Mouse (Mus musculus): ENCODE results near the gene Prkaa2. TPM values are rescaled to one million over a fixed set of nuclear protein-coding genes. Genes with fewer than 3 reads are reported as not detected.

The Prkaa2 gene
- polyA plus RNA-seq, 3 experiments from 2014 or later, result not detected

GRCm38 (mm10) chr4:105108641-105109198 lies 970 bp downstream of the Prkaa2 start:
- no peak for ATAC-seq

DNA sequence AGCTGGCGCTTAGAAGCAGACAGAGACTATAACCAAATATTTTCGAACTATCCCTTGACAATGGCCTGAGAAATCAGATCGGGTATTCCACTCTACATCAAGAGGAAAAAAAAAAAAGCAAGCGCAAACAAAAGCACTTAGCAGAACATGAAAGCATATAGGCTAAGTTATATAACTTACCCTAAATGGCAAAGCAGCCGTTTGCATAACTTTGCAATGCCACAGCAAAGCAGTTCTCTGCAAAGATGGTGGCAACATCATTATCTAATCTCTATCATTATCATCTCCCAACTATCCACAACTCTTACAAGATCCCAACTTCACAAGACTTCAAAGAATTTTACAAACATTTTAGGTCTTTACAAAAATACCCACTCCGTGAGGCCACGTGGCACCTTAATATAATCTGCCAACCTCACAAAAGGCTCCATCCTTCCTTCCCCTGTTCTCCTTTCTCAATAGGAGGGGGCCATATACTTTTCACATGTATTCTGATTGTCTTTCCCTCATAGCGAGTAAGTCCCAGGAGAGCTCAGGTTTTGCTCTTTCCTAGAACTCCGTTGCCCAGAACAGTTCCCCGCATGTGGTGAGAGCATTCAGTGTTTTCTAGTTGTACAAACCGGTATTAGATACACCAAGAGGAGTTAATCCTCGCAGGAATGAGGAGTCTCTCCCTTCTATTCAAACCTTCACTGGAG lies 1.6 kb downstream of the Prkaa2 start:
- ATAC-seq, result no peak

GRCm38 (mm10) chr4:105104099-105104872 lies 5.4 kb downstream of the Prkaa2 start:
- ATAC-seq, result no peak

DNA sequence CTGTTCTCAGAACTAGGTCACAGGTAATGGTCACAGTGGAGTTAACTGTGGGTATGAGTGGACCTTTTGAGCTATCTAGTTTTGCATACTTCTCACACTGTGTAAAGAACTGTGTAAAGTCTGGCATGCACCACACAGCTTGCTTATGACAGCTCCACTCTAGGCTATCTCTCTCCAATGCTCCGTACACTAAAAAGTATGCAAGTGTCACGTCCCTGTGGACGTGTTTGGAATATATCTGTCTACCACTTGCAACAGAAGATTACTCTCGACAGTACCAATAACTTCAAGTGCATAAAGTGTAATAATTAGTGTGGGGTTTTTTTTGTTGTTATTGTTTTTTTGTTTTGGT lies 8.4 kb downstream of the Prkaa2 start:
- no peak for ATAC-seq

GRCm38 (mm10) chr4:105100508-105101336 lies 9.0 kb downstream of the Prkaa2 start:
- no peak for ATAC-seq

- no peak for ATAC-seq
Measured at GRCm38 (mm10) chr4:105098660-105099059, 11.0 kb downstream of the Prkaa2 start.

DNA sequence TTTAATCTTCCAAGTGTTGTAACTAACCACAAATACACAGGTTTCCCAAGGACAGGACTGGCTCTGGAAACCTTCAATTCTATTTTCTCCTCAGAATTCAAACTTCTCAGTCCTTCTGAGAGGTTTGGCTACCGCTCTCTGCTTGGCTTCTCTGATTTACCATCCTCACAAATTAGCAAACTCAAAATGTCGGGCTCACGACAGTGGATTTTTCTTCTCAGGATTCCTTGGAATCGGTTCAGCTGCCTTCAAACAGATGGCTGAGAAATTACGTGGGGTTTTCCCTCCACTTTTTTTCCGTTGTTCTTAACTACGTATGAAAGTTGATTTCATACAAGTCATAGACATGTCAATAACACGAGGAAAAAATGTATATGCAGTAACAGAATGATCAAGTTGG lies 11.5 kb downstream of the Prkaa2 start:
- ATAC-seq, result no peak

DNA sequence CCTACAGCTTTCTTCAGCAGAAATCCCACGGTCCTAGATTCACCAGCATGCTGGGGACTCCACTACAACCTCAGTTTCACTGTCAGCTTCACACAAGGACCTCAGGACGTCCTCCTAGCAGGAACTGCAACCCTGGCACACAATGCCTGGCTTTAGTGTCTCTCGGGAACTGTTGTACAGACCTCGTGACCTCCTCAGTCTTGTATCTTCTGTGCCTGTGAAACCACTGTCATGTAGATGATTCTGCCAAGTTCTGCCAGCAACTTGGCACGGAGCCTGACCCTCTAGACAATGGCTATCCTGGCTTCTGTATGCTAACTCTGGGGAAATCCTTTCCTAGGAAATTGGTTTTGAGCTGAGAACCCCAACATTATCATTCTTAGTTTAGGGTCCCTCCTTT lies 14.4 kb downstream of the Prkaa2 start:
- no peak for ATAC-seq

DNA sequence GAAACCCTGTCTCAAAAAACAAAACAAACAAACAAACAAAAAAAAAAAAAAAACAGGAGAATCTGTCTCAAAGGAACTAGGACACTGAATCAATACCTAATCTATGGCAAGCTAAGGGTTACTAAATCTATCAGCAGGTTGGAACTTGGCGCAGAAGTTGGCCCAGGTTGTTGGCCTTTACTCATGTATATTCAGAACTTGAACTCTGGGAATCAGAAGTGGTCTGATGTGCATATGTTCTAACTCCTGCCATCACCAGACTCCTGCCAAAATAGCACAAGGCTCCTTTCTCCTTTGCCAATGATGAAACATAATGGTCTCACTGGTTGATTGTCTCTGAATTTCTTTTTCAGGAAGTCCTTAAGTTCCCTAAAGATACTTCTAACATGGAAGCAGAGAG lies 15.7 kb downstream of the Prkaa2 start:
- no peak for ATAC-seq

DNA sequence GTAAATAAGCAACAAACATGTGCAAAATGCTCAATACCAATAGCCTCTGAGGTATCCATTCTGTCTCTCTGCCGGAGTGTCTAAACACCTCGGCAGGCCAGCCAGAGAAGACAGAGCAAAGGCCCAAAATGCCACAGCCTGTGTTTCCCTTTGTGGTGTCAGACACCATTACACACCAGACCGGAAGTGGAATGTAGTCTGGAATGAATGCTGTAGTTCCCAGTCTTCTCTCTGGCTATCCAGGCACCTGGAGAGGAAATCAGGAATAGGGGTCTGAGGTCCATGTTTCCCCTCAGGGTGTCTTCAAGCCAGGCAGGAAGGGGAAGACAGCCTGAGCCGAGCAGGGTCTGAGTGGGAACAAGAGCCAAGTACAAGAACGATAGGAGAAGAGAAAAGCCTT lies 19.3 kb downstream of the Prkaa2 start:
- ATAC-seq, result no peak

GRCm38 (mm10) chr4:105089386-105089785 lies 20.3 kb downstream of the Prkaa2 start:
- ATAC-seq, result no peak

GRCm38 (mm10) chr4:105088671-105089070 lies 21.0 kb downstream of the Prkaa2 start:
- ATAC-seq, result no peak

- no peak for ATAC-seq
Measured at GRCm38 (mm10) chr4:105076152-105076551, 33.5 kb downstream of the Prkaa2 start.

- ATAC-seq, result no peak
Measured at GRCm38 (mm10) chr4:105071761-105072427, 37.8 kb downstream of the Prkaa2 start.

DNA sequence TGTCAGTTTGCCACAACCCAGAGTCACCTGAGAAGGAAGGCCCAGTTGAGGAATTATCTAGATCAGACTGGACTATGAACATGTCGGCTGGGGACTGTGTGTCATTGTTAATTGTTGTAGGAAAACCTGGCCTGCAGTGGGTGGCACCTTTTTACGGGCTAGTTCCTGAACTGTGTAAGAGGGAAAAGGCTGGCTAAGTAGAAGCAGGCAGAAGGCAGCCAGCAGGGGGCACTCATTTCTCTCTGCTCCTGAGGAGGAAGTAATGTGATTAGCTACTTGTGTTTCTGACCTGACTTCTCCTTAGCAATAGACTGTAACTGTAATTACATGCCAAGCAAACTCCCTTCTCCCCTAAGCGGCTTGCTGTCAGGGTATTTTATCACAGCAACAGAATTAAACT lies 38.7 kb downstream of the Prkaa2 start:
- ATAC-seq, result no peak

- no peak for ATAC-seq
Measured at GRCm38 (mm10) chr4:105051291-105051690, 58.4 kb downstream of the Prkaa2 start.

DNA sequence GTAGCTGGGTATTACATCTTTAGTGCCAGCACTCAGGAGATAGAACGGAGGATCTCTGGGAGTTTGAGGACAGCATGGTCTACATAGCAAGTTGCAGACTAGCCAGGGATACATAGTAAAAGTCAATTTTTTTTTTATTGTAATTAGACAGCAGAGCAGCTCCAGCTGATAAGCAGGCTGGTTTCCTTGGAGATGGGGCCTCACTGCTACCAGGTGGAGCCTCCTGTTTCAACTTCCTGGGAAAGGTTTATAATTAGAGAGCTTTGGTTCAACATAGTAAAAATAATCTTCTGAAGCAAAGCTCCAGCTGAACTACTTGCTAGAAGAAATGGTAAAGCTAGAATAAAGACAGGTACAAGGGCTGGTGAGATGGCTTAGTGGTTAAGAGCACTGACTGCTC lies 59.6 kb downstream of the Prkaa2 start:
- no peak for ATAC-seq

GRCm38 (mm10) chr4:105034259-105034658 lies 75.4 kb downstream of the Prkaa2 start:
- ATAC-seq, result no peak

DNA sequence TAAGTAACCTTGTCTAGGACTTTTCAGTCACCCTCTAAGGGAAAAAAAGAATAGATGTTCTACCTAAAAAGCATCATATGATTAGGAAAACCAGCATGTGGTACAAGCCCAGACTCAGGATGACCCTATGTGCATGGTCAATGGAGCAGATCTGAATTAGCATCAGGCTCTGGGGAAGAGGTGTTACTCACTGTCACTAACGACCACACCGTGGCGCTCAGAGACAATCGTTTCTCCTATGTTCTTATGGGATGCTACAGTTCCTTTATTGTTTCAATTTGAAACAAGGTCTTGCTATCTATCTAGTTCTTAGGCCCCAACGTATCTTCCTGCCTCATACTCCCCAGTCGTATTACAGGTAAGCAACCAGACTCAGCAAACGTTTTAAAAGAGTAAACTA lies 76.5 kb downstream of the Prkaa2 start:
- no peak for ATAC-seq

DNA sequence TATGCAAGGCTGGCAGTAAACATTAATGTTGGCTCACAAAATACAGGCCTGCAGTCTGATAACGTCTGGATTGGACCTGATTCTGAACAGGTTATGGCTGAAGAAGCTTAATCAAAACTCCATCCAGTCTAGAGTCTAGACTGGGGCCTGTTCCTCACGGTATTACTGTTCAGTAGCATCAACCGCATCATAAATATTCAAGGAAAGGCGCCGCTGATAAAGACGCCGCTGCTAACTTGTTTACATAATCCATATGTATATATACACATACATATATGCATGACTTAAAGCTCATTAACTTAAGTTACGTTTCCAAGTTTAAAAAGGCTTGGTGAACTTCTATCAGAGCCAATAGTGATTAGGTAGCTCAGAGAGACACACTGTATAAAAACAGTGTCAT lies 78.6 kb downstream of the Prkaa2 start:
- ATAC-seq, result no peak

GRCm38 (mm10) chr4:105027278-105027677 lies 82.4 kb downstream of the Prkaa2 start:
- ATAC-seq, result no peak

GRCm38 (mm10) chr4:105016006-105016613 lies 93.6 kb downstream of the Prkaa2 start:
- ATAC-seq, result no peak
